Mouse (Mus musculus) heart, embryonic 11.5 days (tissue): ENCODE data around the gene Gm30191. TPM values are rescaled to one million over a fixed set of nuclear protein-coding genes. Genes with fewer than 3 reads are reported as not detected.
"Not testable (repeated sequence)": the region's sequence is repeated elsewhere in the genome, so short reads cannot be mapped to it uniquely, and the experiment has no call there.

Source experiments
- ATAC-seq: fragments of 200-750 bp; cut with Nextera tagmentation; replicated peaks from 2 replicates; pipeline ENCODE4 v1.8.0; 2017; ENCODE audit warnings: moderate library complexity; ENCODE audit not compliant: insufficient number of reproducible peaks, low FRiP score, low TSS enrichment
- H3K27ac ChIP-seq: fragments of 300-500 bp; sonication (generic); 2 replicates; pipeline ENCODE4 v1.5.1; 2014; ENCODE audit warnings: mild to moderate bottlenecking, low read depth, low read length
- H3K27me3 ChIP-seq: fragments of 300-500 bp; sonication (generic); 2 replicates; pipeline ENCODE4 v1.6.1; 2014; ENCODE audit warnings: mild to moderate bottlenecking, low read length, mixed read lengths; ENCODE audit not compliant: control insufficient read depth, insufficient read depth
- H3K36me3 ChIP-seq: fragments of 300-500 bp; sonication (generic); 2 replicates; pipeline ENCODE4 v1.6.1; 2014; ENCODE audit warnings: mild to moderate bottlenecking, low read length, moderate library complexity, mixed read lengths; ENCODE audit not compliant: control insufficient read depth, insufficient read depth
- H3K4me1 ChIP-seq: fragments of 300-500 bp; sonication (generic); 2 replicates; pipeline ENCODE4 v1.6.1; 2014; ENCODE audit warnings: low read length; ENCODE audit not compliant: control insufficient read depth, insufficient read depth
- H3K4me2 ChIP-seq: fragments of 300-500 bp; sonication (generic); 2 replicates; pipeline ENCODE4 v1.6.1; 2014; ENCODE audit warnings: mild to moderate bottlenecking, moderate library complexity
- H3K4me3 ChIP-seq: fragments of 300-500 bp; sonication (generic); 2 replicates; pipeline ENCODE4 v1.5.1; 2014; ENCODE audit warnings: low read depth, low read length
- H3K9ac ChIP-seq: fragments of 300-500 bp; sonication (generic); 2 replicates; pipeline ENCODE4 v1.6.1; 2014; ENCODE audit warnings: mild to moderate bottlenecking, low read depth, low read length, moderate library complexity
- H3K9me3 ChIP-seq: fragments of 300-500 bp; sonication (generic); replicated peaks from 2 replicates; pipeline ENCODE4 v1.6.1; 2016; ENCODE audit warnings: low read length; ENCODE audit not compliant: control insufficient read depth
- WGBS: fragments of 180-500 bp; shearing (Covaris S2); extraction: QIAGEN DNeasy Blood & Tissue Kit; methylation state at CpG from one replicate; pipeline ENCODE4 v1.1.7; 2014; ENCODE audit not compliant: insufficient replicate concordance; 5-methylcytosine and 5-hydroxymethylcytosine counted together
- polyA plus RNA-seq: library from polyadenylated mRNA; unstranded; fragments of >200 nt; fragmentation: Nextera tagmentation; extraction: Ambion mirVana; gene quantifications from 2 replicates; pipeline ENCODE4 v1.2.1, GENCODE M21; 2014

Gene Gm30191
- polyA plus RNA-seq, 1 experiment from 2014 or later, result not detected

- ATAC-seq, result no peak
- peaks cover 58% of the 10 kb centered on the region for H3K4me1 ChIP-seq
- WGBS, result 32% methylated on average over 4 of the region's 4 CpGs
- peak overlapping the region; percentile 55; the same call in 1 of the 2 replicates for H3K4me2 ChIP-seq
- no peaks in the 10 kb centered on the region for H3K36me3 ChIP-seq
- H3K9ac ChIP-seq, result 0 out of 2 replicates have a peak overlapping the region, but pooled peaks have one; percentile 58
- H3K9me3 ChIP-seq, result no peaks in the 10 kb centered on the region
- H3K4me3 ChIP-seq, result no peak overlapping the region
- peaks cover 28% of the 10 kb centered on the region for H3K27me3 ChIP-seq
- H3K27ac ChIP-seq, result 0 out of 2 replicates have a peak overlapping the region, but pooled peaks have one; percentile 32
Observed at GRCm38 (mm10) chr4:134255854-134256253, 9.1 kb downstream of the Gm30191 start.

- H3K4me1 ChIP-seq, result peaks cover 51% of the 10 kb centered on the region
- 9% methylated on average over 18 of the region's 19 CpGs for WGBS
- H3K9me3 ChIP-seq, result no peaks in the 10 kb centered on the region
Observed at GRCm38 (mm10) chr4:134256407-134257197, 9.9 kb downstream of the Gm30191 start.

GRCm38 (mm10) chr4:134257198-134258009, 10.7 kb downstream of the Gm30191 start:
- Histone ChIP-seq H3K4me2 (peak overlapping the region; percentile 55), H3K4me1 (peaks cover 43% of the 10 kb centered on the region), H3K27ac (peak overlapping the region; percentile 32), H3K27me3 (peaks cover 13% of the 10 kb centered on the region), H3K4me3 (no peak overlapping the region), H3K9me3 (no peaks in the 10 kb centered on the region), H3K9ac (peak overlapping the region; percentile 58), H3K36me3 (no peaks in the 10 kb centered on the region)
- ATAC-seq, result no peak
- 14% methylated on average over 11 of the region's 11 CpGs for WGBS

More at GRCm38 (mm10) chr4:134256407-134257197, 9.9 kb downstream of the Gm30191 start:
- Histone ChIP-seq H3K27me3 (peaks cover 21% of the 10 kb centered on the region), H3K9ac (peak overlapping the region; percentile 58), H3K4me2 (peak overlapping the region; percentile 55), H3K36me3 (no peaks in the 10 kb centered on the region), H3K4me3 (no peak overlapping the region), H3K27ac (peak overlapping the region; percentile 32)
- 0 out of 2 replicates have a peak, but pooled peaks have one; percentile 16 for ATAC-seq

GRCm38 (mm10) chr4:134258354-134258753, 11.6 kb downstream of the Gm30191 start:
- no peak overlapping the region for H3K9ac ChIP-seq
- no peak for ATAC-seq
- H3K9me3 ChIP-seq, result no peaks in the 10 kb centered on the region
- no peak overlapping the region for H3K27ac ChIP-seq
- peaks cover 38% of the 10 kb centered on the region for H3K4me1 ChIP-seq
- H3K27me3 ChIP-seq, result peaks cover 5% of the 10 kb centered on the region
- no peak overlapping the region for H3K4me3 ChIP-seq
- WGBS, result 58% methylated on average over 11 of the region's 11 CpGs
- no peaks in the 10 kb centered on the region for H3K36me3 ChIP-seq
- no peak overlapping the region for H3K4me2 ChIP-seq

GRCm38 (mm10) chr4:134263191-134263590, 16.5 kb downstream of the Gm30191 start:
- WGBS, result 27% methylated on average over 6 of the region's 6 CpGs
- no peaks in the 10 kb centered on the region for H3K27me3 ChIP-seq
- no peaks in the 10 kb centered on the region for H3K9me3 ChIP-seq
- no peak overlapping the region for H3K4me3 ChIP-seq
- ATAC-seq, result no peak
- no peak overlapping the region for H3K4me2 ChIP-seq
- no peak overlapping the region for H3K9ac ChIP-seq
- H3K4me1 ChIP-seq, result no peaks in the 10 kb centered on the region
- H3K36me3 ChIP-seq, result no peaks in the 10 kb centered on the region
- H3K27ac ChIP-seq, result no peak overlapping the region

GRCm38 (mm10) chr4:134265860-134266585, 19.3 kb downstream of the Gm30191 start:
- Histone ChIP-seq H3K27ac (no peak overlapping the region), H3K4me2 (no peak overlapping the region), H3K4me1 (no peaks in the 10 kb centered on the region), H3K9ac (no peak overlapping the region), H3K9me3 (no peaks in the 10 kb centered on the region), H3K27me3 (no peaks in the 10 kb centered on the region), H3K36me3 (no peaks in the 10 kb centered on the region), H3K4me3 (no peak overlapping the region)
- 71% methylated on average over 9 of the region's 9 CpGs for WGBS
- ATAC-seq, result no peak

GRCm38 (mm10) chr4:134268102-134268655, 21.4 kb downstream of the Gm30191 start:
- Histone ChIP-seq H3K9me3 (no peaks in the 10 kb centered on the region), H3K27me3 (no peaks in the 10 kb centered on the region), H3K27ac (no peak overlapping the region), H3K36me3 (no peaks in the 10 kb centered on the region), H3K4me1 (peaks cover 4% of the 10 kb centered on the region; the same call in 1 of the 2 replicates), H3K9ac (no peak overlapping the region), H3K4me3 (no peak overlapping the region), H3K4me2 (no peak overlapping the region)
- 79% methylated on average over 19 of the region's 19 CpGs for WGBS
- no peak for ATAC-seq

- H3K27ac ChIP-seq, H3K4me1 ChIP-seq, H3K4me3 ChIP-seq, H3K36me3 ChIP-seq, ATAC-seq, H3K4me2 ChIP-seq, H3K9ac ChIP-seq, H3K9me3 ChIP-seq, H3K27me3 ChIP-seq: not testable (repeated sequence)
Observed at GRCm38 (mm10) chr4:134269622-134270021, 22.9 kb downstream of the Gm30191 start.
